Comparison of ENCODE assay signal across 8 mouse cellular contexts in the genomic region with DNA sequence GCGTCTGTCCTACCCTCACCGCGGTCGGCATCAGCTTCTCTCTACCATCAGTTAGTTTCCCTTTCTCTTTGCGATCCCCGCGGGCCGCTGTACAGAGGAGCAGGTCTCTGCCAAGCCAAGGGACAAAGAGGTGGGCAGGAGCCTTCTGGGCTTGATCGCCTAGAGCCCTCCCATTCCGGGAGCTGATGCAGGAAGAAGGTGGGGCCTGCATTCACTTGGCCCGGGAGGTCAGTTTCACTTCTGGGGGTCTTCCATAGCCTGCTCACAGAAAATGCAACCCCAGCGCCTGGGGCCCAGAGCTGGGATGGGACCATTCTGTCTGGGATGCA. TPM values are rescaled to one million over a fixed set of nuclear protein-coding genes. Genes with fewer than 3 reads are reported as not detected.
A peak's percentile ranks its signal among the peaks of the same experiment; 100 is the strongest.
DNase-seq lines count a peak whose midpoint lies in the region; ATAC-seq lines count a peak whose summit lies in the region.

No protein-coding gene starts in this region.

- 0 out of 2 replicates have a peak overlapping the region, but pooled peaks have one; percentile 22 for H3K27ac ChIP-seq in intestine, embryonic 15.5 days
- H3K27ac ChIP-seq in liver, embryonic 16.5 days (ENCODE audit: low read length) = peak overlapping the region; percentile 80

- H3K9ac ChIP-seq in intestine, embryonic 15.5 days = peak overlapping the region; percentile 34
- peak overlapping the region; percentile 82 for H3K9ac ChIP-seq in liver, embryonic 16.5 days (ENCODE audit: low read depth, low read length)

- H3K4me3 ChIP-seq in intestine, embryonic 15.5 days (replicated peaks) = peak overlapping the region; percentile 42
- H3K4me3 ChIP-seq in liver, embryonic 16.5 days (ENCODE audit: low read depth, low read length) = peak overlapping the region; percentile 81

- H3K27me3 ChIP-seq in intestine, embryonic 15.5 days (replicated peaks) = no peaks in the 10 kb centered on the region
- H3K27me3 ChIP-seq in liver, embryonic 16.5 days (ENCODE audit: control insufficient read depth, insufficient read depth, low read depth, low read length) = no peaks in the 10 kb centered on the region

- peak; percentile 46 for DNase-seq in left cerebral cortex, postnatal 4 days
- no peak for DNase-seq in left cerebral cortex, adult 11 months (ENCODE audit: low spot score)
- peak; percentile 55 for DNase-seq in embryo, embryonic 10 days (ENCODE audit: low spot score)
- peak; percentile 41 for DNase-seq in neural tube, embryonic 10.5 days (ENCODE audit: extremely low spot score, low spot score)
- peak; percentile 61 for DNase-seq in thymus, postnatal 0 days (ENCODE audit: low spot score)

- H3K4me1 ChIP-seq in intestine, embryonic 15.5 days (replicated peaks) = peaks cover 12% of the 10 kb centered on the region
- peaks cover 42% of the 10 kb centered on the region for H3K4me1 ChIP-seq in liver, embryonic 16.5 days (ENCODE audit: control insufficient read depth, low read depth, low read length)

- intact Hi-C loops in left cerebral cortex, postnatal 4 days (cut with DNase I) = no loop called here

- no peaks in the 10 kb centered on the region for H3K36me3 ChIP-seq in intestine, embryonic 15.5 days
- H3K36me3 ChIP-seq in liver, embryonic 16.5 days (ENCODE audit: control insufficient read depth, insufficient read depth) = no peaks in the 10 kb centered on the region

- H3K4me2 ChIP-seq in intestine, embryonic 15.5 days (replicated peaks) = peak overlapping the region; percentile 75
- H3K4me2 ChIP-seq in liver, embryonic 16.5 days (ENCODE audit: low read depth, low read length) = peak overlapping the region; percentile 95

- ATAC-seq in granulocyte monocyte progenitor cell, adult 5-6 weeks (replicated peaks; ENCODE audit: poor library complexity, severe bottlenecking) = peak; percentile 91
- ATAC-seq in intestine, embryonic 15.5 days = peak; percentile 69
- peak; percentile 78 for ATAC-seq in liver, embryonic 16.5 days (ENCODE audit: low read depth)

- H3K9me3 ChIP-seq in intestine, embryonic 15.5 days = no peaks in the 10 kb centered on the region
- no peaks in the 10 kb centered on the region for H3K9me3 ChIP-seq in liver, embryonic 16.5 days (replicated peaks; ENCODE audit: control insufficient read depth, low read length)

- WGBS in intestine, embryonic 15.5 days = 2% methylated on average over 12 of the region's 12 CpGs
- 0% methylated on average over 12 of the region's 12 CpGs for WGBS in liver, embryonic 16.5 days (ENCODE audit: insufficient replicate concordance)

RNA-seq across cellular contexts. Expression of gene Apobec3, which starts 0.7 kb away (rescaled TPM):
- total RNA-seq in left cerebral cortex, postnatal 4 days (2021) = 1 to 10 TPM; 4.7 to 6.0 TPM
- 213 and 215 TPM in 2 replicates for total RNA-seq in granulocyte monocyte progenitor cell, adult 5-6 weeks (2014; fragmentation: Nextera tagmentation)
- 159 and 162 TPM in 2 replicates for total RNA-seq in granulocyte monocyte progenitor cell, adult 5-6 weeks (2017)
- polyA plus RNA-seq in intestine, embryonic 15.5 days (2015; fragmentation: Nextera tagmentation; extraction: Ambion mirVana) = 13.1 and 15.4 TPM in 2 replicates
- polyA plus RNA-seq in liver, embryonic 16.5 days (2015; fragmentation: Nextera tagmentation; extraction: Ambion mirVana) = 33.1 and 35.2 TPM in 2 replicates
- 149 and 159 TPM in 2 replicates for polyA plus RNA-seq in thymus, postnatal 0 days (2015; fragmentation: Nextera tagmentation; extraction: Ambion mirVana)

RNA-seq across cellular contexts. Expression of gene Cbx6, which starts 57.7 kb away (rescaled TPM):
- 100 to 1,000 TPM; 105 to 125 TPM for total RNA-seq in left cerebral cortex, postnatal 4 days (2021)
- total RNA-seq in granulocyte monocyte progenitor cell, adult 5-6 weeks (2014; fragmentation: Nextera tagmentation) = 10.6 and 13.5 TPM in 2 replicates
- total RNA-seq in granulocyte monocyte progenitor cell, adult 5-6 weeks (2017) = 10.8 and 11.6 TPM in 2 replicates
- 39.1 and 39.7 TPM in 2 replicates for polyA plus RNA-seq in intestine, embryonic 15.5 days (2015; fragmentation: Nextera tagmentation; extraction: Ambion mirVana)
- polyA plus RNA-seq in liver, embryonic 16.5 days (2015; fragmentation: Nextera tagmentation; extraction: Ambion mirVana) = 5.8 and 6.3 TPM in 2 replicates
- 54.9 and 55.9 TPM in 2 replicates for polyA plus RNA-seq in thymus, postnatal 0 days (2015; fragmentation: Nextera tagmentation; extraction: Ambion mirVana)

RNA-seq across cellular contexts. Expression of gene Npcd, which starts 58.1 kb away (rescaled TPM):
- 10 to 100 TPM in 1 of 2 experiments, 1 to 10 TPM in 1; 6.6 to 14.9 TPM for total RNA-seq in left cerebral cortex, postnatal 4 days (2021)
- total RNA-seq in granulocyte monocyte progenitor cell, adult 5-6 weeks (2014; fragmentation: Nextera tagmentation) = not detected in 2 replicates
- not detected in 2 replicates for total RNA-seq in granulocyte monocyte progenitor cell, adult 5-6 weeks (2017)
- 0.23 and 0.27 TPM in 2 replicates for polyA plus RNA-seq in intestine, embryonic 15.5 days (2015; fragmentation: Nextera tagmentation; extraction: Ambion mirVana)
- not detected in 2 replicates for polyA plus RNA-seq in liver, embryonic 16.5 days (2015; fragmentation: Nextera tagmentation; extraction: Ambion mirVana)
- polyA plus RNA-seq in thymus, postnatal 0 days (2015; fragmentation: Nextera tagmentation; extraction: Ambion mirVana) = not detected in 2 replicates
